Mouse (Mus musculus): ENCODE results near the gene Mrpl3. TPM values are rescaled to one million over a fixed set of nuclear protein-coding genes. Genes with fewer than 3 reads are reported as not detected.
A peak's percentile ranks its signal among the peaks of the same experiment; 100 is the strongest.

Mrpl3 gene
- polyA plus RNA-seq, 1 experiment from 2014 or later = 55.4 TPM

DNA sequence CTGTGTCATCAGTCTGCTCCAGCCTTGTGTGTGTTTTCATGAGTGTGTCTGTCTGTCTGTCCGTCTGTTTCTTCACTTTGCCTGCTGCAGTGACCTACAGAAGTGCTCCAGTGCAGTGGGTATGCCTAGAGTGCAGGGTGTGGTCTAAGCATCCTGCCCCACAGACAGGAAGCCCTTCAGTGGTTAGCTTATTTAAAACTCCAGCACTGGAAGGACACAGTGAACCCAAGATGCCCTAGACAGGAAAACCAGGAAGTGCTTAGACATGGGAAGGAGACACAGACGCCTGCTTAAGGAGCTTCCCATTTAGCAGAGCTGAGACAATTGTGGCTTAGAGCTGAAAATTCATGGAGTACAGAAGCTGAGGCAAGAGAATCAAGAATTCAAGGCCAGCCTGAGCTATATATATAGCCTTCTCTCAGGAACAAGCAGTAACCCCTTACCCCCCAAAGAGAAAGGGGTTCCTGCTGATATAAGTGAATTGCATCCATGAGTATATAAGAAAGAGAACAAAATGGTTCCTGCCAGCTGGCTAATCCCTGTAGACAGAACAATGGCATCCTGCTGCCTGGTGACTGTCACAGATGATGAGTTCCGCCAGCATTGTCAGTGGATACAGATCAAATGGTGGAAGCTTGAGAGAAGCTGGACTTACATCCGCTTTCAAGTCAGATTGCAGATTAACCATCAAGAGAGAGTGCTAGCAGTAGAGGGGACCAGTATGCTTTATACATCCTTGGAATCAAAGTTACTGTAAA, 20.1 kb downstream of the Mrpl3 start:
- Histone ChIP-seq H3K36me3 (ENCODE audit: insufficient read depth, low read length) (peaks cover 32% of the 10 kb centered on the region), H3K4me2 (replicated peaks; ENCODE audit: low read depth, low read length) (no peak overlapping the region), H3K27ac (ENCODE audit: low read length) (peak overlapping the region; percentile 43; the same call in 1 of the 2 replicates), H3K9ac (replicated peaks; ENCODE audit: low read depth) (no peak overlapping the region), H3K9me3 (ENCODE audit: low read length) (no peaks in the 10 kb centered on the region), H3K27me3 (replicated peaks; ENCODE audit: insufficient read depth, low read length) (no peaks in the 10 kb centered on the region), H3K4me3 (ENCODE audit: low read depth, low read length) (no peak overlapping the region), H3K4me1 (ENCODE audit: insufficient read depth, low read depth, low read length) (no peaks in the 10 kb centered on the region)
- ATAC-seq = peak; percentile 95
- DNase-seq (ENCODE audit: low spot score) = peak; percentile 50
- WGBS = 70% methylated on average over 4 of the region's 4 CpGs
- TF ChIP-seq CTCF (IDR thresholded peaks at IDR 0.05) (no peak), EP300 (IDR thresholded peaks at IDR 0.05) (peak; percentile 91)

DNA sequence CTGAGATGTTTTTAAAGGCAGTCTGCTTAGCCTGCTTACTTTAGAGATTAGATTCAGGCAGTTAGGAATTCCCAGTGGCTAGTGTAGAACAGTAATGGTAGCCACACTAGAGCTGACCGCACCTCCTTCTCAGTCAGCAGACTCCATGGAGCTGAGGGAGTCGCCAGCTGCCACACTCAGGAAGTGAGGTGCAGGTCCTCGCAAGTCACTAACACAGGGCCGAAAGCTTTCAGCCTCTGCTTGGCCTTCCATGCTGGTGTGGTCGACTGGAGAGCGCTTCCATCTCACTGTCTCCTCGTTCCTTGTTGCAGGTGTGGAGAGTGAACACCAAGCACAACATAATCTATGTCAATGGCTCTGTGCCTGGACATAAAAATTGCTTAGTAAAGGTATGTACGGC, 21.8 kb downstream of the Mrpl3 start:
- WGBS = 91% methylated on average over 8 of the region's 8 CpGs
- no peak for ATAC-seq
- TF ChIP-seq EP300 (IDR thresholded peaks at IDR 0.05) (no peak), CTCF (IDR thresholded peaks at IDR 0.05) (no peak)

DNA sequence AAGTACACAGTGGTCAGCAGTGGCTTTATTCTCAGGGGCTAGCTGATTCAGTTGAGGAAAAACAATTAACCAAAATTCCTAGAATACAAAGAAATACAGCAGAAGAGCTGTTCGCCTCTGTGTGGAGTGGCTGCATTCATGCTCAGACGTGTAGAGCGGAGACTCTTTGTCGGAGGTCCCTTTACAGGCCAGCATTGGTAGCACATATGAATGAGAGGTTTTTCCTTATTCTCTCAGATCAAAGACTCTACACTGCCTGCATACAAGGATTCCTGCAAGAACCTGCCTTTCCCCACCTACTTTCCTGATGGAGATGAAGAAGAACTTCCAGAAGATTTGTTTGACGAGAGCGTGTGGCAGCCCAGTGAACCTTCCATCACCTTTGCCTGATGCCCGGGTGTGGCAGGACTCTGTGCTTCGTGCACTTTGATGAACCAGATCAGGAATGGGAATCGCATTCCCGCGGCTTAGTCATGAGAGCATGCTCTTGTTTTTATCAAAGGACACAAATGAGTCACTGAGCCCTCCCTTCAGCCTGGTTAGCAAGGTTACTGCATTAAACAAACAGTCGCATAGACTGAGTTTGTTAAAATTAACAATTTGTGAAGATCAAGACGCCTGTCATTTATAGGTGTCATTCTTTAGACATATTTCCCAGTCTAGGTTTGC, 23.9 kb downstream of the Mrpl3 start:
- ATAC-seq (no peak), DNase-seq (ENCODE audit: low spot score) (no peak)
- no peak for TF ChIP-seq EP300 (IDR thresholded peaks at IDR 0.05)
- no peak for TF ChIP-seq CTCF (IDR thresholded peaks at IDR 0.05)
- Histone ChIP-seq H3K27me3 (replicated peaks; ENCODE audit: insufficient read depth, low read length) (no peaks in the 10 kb centered on the region), H3K27ac (ENCODE audit: low read length) (no peak overlapping the region), H3K9ac (replicated peaks; ENCODE audit: low read depth) (no peak overlapping the region), H3K9me3 (ENCODE audit: low read length) (no peaks in the 10 kb centered on the region), H3K4me2 (replicated peaks; ENCODE audit: low read depth, low read length) (no peak overlapping the region), H3K4me1 (ENCODE audit: insufficient read depth, low read depth, low read length) (no peaks in the 10 kb centered on the region), H3K36me3 (ENCODE audit: insufficient read depth, low read length) (peaks cover 22% of the 10 kb centered on the region), H3K4me3 (ENCODE audit: low read depth, low read length) (no peak overlapping the region)
- WGBS = 92% methylated on average over 13 of the region's 13 CpGs

More for the DNA sequence above, 21.8 kb downstream of the Mrpl3 start:
- no peak overlapping the region for H3K9ac ChIP-seq (replicated peaks; ENCODE audit: low read depth)
- no peak overlapping the region for H3K4me2 ChIP-seq (replicated peaks; ENCODE audit: low read depth, low read length)
- H3K36me3 ChIP-seq (ENCODE audit: insufficient read depth, low read length) = peaks cover 32% of the 10 kb centered on the region
- H3K4me3 ChIP-seq (ENCODE audit: low read depth, low read length) = no peak overlapping the region
- H3K4me1 ChIP-seq (ENCODE audit: insufficient read depth, low read depth, low read length) = no peaks in the 10 kb centered on the region
- no peaks in the 10 kb centered on the region for H3K9me3 ChIP-seq (ENCODE audit: low read length)
- H3K27ac ChIP-seq (ENCODE audit: low read length) = no peak overlapping the region
- no peaks in the 10 kb centered on the region for H3K27me3 ChIP-seq (replicated peaks; ENCODE audit: insufficient read depth, low read length)
- no peak for DNase-seq (ENCODE audit: low spot score)

DNA sequence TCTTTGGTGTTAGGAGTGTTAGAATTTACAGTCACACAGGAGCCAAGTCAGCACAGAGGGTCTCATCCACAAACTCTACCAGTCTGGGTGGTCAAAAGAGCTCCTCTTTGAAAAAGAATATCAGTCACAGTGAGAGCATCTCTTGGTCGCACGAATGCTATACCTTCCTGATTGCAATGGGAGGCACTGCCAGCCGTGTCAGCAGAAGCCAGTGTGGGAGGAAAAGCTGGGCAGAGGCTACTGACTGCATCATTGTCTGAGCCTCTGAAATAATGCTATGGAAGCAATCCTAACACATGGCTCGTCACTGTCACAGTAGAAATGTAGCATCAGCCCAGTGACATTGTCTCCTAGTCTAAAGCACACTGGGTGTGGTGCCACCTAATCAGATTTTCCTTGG, 25.4 kb downstream of the Mrpl3 start:
- Histone ChIP-seq H3K4me1 (ENCODE audit: insufficient read depth, low read depth, low read length) (no peaks in the 10 kb centered on the region), H3K27me3 (replicated peaks; ENCODE audit: insufficient read depth, low read length) (no peaks in the 10 kb centered on the region), H3K9ac (replicated peaks; ENCODE audit: low read depth) (no peak overlapping the region), H3K36me3 (ENCODE audit: insufficient read depth, low read length) (peaks cover 20% of the 10 kb centered on the region; the same call in 1 of the 2 replicates), H3K4me3 (ENCODE audit: low read depth, low read length) (no peak overlapping the region), H3K9me3 (ENCODE audit: low read length) (no peaks in the 10 kb centered on the region), H3K4me2 (replicated peaks; ENCODE audit: low read depth, low read length) (no peak overlapping the region), H3K27ac (ENCODE audit: low read length) (no peak overlapping the region)
- 79% methylated on average over 4 of the region's 4 CpGs for WGBS
- TF ChIP-seq CTCF (IDR thresholded peaks at IDR 0.05) = no peak
- TF ChIP-seq EP300 (IDR thresholded peaks at IDR 0.05) = no peak
- DNase-seq (ENCODE audit: low spot score) = no peak
- ATAC-seq = no peak

DNA sequence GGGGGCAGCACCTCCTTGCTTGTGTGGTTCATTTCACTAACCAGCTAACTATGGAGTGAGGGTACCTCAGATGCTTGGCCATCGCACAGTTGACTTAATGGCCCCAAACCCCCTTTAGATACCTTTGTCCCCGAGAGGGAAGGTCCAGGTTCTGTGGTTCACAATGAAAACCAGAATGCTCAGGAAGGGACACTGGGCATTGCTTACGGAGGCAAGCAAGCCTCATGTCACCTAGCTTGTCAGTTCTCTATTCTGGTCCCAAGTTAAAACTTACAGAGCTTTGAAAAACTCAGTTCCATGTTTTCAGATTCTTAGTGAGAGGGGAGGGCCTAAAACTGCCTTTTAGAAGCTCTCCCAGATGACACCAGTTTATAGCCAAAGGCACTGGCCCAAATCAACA, 27.2 kb downstream of the Mrpl3 start:
- no peaks in the 10 kb centered on the region for H3K9me3 ChIP-seq (ENCODE audit: low read length)
- ATAC-seq (no peak), DNase-seq (ENCODE audit: low spot score) (no peak)
- 91% methylated on average over 3 of the region's 3 CpGs for WGBS
- H3K4me2 ChIP-seq (replicated peaks; ENCODE audit: low read depth, low read length) = no peak overlapping the region
- H3K9ac ChIP-seq (replicated peaks; ENCODE audit: low read depth) = no peak overlapping the region
- no peaks in the 10 kb centered on the region for H3K27me3 ChIP-seq (replicated peaks; ENCODE audit: insufficient read depth, low read length)
- H3K4me3 ChIP-seq (ENCODE audit: low read depth, low read length) = no peak overlapping the region
- no peak for TF ChIP-seq CTCF (IDR thresholded peaks at IDR 0.05)
- TF ChIP-seq EP300 (IDR thresholded peaks at IDR 0.05) = no peak
- no peaks in the 10 kb centered on the region for H3K4me1 ChIP-seq (ENCODE audit: insufficient read depth, low read depth, low read length)
- peaks cover 10% of the 10 kb centered on the region; the same call in 1 of the 2 replicates for H3K36me3 ChIP-seq (ENCODE audit: insufficient read depth, low read length)
- H3K27ac ChIP-seq (ENCODE audit: low read length) = no peak overlapping the region

DNA sequence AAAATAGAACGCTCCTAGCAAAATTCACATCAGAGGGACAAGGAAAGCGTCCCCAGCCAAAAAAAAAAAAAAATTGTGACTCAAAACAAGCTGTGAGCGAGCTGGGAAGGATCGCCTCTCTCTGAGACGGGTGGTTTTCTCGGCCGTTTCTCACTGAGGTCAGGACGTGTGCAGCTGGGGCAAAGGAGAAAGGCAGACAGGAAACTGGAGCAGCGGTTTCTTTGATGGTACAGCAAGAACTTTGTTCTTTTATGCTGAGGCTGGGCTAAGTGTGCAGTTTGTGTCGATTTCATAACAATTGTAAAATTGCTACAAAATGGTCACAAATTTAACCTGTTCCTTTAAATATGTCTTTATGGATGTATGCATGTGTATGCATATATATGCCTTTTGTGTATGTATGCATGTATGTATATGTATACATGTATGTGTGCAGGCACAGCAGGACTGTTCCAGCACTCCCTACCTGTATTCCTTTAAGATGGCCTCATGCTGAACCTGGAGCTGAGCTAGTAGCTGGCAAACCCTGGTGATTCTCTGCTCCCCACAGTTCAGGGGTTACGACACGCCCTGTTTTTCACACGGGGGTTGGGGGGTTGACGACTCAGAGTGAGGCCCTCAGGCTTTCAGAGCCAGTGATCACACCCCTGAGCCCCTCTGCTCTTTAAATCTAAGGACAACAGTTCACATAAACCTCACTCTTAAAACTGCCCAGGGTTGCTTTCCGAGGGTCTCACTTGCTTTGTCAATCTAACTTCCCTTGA, 48.0 kb downstream of the Mrpl3 start:
- H3K36me3 ChIP-seq (ENCODE audit: insufficient read depth, low read length) = no peaks in the 10 kb centered on the region

More for the DNA sequence above, 48.0 kb downstream of the Mrpl3 start:
- no peaks in the 10 kb centered on the region for H3K4me1 ChIP-seq (ENCODE audit: insufficient read depth, low read depth, low read length)
- no peak for TF ChIP-seq CTCF (IDR thresholded peaks at IDR 0.05)
- no peak for TF ChIP-seq EP300 (IDR thresholded peaks at IDR 0.05)
- DNase-seq (ENCODE audit: low spot score) = no peak
- no peaks in the 10 kb centered on the region for H3K27me3 ChIP-seq (replicated peaks; ENCODE audit: insufficient read depth, low read length)
- WGBS = 35% methylated on average over 15 of the region's 15 CpGs
- H3K4me3 ChIP-seq (ENCODE audit: low read depth, low read length) = no peak overlapping the region
- no peak overlapping the region for H3K9ac ChIP-seq (replicated peaks; ENCODE audit: low read depth)
- H3K9me3 ChIP-seq (ENCODE audit: low read length) = no peaks in the 10 kb centered on the region
- H3K4me2 ChIP-seq (replicated peaks; ENCODE audit: low read depth, low read length) = no peak overlapping the region
- H3K27ac ChIP-seq (ENCODE audit: low read length) = no peak overlapping the region
- ATAC-seq = no peak
